Mouse (Mus musculus) 3T3-L1 (cell line): Measurements from ENCODE around the gene Fxyd5.

Experiments used
- DNase-seq: peaks from one replicate; pipeline ENCODE4 v3.0.0-alpha.2; 2015; ENCODE audit warnings: low read depth, low spot score

Fxyd5 gene

GRCm38 (mm10) chr7:31042431-31042910 lies at the start of gene Fxyd5:
Fxyd5 (minus strand) TSS chr7:31042481.
- DNase-seq = peak; percentile 10

GRCm38 (mm10) chr7:31089721-31090120 lies 47.4 kb upstream of the Fxyd5 start:
- DNase-seq = no peak

- DNase-seq = no peak
Measured at GRCm38 (mm10) chr7:31088206-31088605, 45.9 kb upstream of the Fxyd5 start.

DNA sequence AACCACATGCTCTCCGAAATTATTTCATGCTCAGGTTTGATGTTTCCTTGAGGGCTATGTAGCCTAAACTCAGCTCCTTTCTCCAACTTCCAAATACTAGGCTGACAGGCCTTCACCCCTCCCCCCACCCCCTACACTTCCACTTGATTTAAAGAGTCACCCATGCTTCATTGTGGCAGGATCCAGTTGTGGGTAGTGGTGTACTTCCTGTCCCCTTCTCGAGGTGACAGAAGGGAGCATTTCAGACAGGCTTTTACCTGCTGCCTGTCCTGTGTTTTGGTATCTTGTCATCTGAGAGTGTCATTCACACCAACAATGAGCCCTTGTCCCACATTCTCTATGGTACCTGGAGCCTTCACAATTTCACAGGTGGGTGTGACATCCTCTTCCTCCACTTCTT lies 45.0 kb upstream of the Fxyd5 start:
- no peak for DNase-seq

DNA sequence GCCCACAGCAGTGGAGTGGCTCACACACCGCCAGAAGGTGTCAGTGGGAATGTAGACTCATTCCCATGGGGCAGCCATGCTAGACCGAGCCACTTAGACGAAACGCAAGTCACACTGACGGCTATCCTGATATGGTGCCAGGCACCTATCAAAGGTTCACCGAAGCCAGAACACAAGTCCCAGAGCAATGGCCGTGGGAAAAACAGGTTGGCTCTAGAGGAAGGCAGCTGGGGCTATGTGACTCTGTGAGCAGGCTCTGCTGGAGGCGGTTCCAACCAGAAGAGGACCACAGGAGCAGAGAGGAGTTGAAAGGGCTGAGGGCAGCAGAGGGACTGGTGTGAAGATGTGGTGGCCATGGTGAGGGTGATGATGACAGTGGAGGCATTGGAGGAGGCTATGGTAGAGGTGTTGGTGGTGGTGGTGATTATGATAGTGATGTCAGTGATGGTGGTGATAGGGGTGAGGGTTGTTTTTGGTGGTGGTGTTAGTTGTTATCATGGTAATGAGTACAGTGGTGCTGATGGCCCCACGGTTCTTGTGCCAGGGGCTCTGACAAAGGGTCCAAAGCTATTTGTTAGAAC lies 44.0 kb upstream of the Fxyd5 start:
- no peak for DNase-seq

GRCm38 (mm10) chr7:31085171-31085570 lies 42.9 kb upstream of the Fxyd5 start:
- no peak for DNase-seq

DNA sequence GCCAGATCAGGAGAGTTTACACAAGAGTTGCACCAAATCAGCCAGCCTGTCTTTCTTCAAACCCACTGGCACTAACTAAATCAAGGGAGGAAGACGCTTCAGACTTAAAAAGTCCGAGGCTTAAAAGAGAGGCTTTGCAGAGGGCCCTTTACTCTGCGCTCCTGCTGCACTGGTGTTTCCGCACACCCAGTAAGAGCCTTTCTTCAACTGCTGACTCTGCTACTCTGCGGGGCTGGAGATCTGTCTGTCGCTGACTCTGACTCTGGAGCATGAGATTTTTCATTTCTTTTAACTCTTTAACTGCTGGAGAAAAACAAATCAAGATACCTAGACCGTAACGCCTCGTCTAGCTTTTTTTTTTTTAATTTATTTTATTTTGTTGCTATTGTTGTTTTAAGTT lies 41.9 kb upstream of the Fxyd5 start:
- DNase-seq = no peak

- DNase-seq = no peak
Measured at GRCm38 (mm10) chr7:31082831-31083588, 40.7 kb upstream of the Fxyd5 start.

- DNase-seq = no peak
Measured at GRCm38 (mm10) chr7:31082106-31082505, 39.8 kb upstream of the Fxyd5 start.

GRCm38 (mm10) chr7:31081106-31081505 lies 38.8 kb upstream of the Fxyd5 start:
- DNase-seq = no peak

DNA sequence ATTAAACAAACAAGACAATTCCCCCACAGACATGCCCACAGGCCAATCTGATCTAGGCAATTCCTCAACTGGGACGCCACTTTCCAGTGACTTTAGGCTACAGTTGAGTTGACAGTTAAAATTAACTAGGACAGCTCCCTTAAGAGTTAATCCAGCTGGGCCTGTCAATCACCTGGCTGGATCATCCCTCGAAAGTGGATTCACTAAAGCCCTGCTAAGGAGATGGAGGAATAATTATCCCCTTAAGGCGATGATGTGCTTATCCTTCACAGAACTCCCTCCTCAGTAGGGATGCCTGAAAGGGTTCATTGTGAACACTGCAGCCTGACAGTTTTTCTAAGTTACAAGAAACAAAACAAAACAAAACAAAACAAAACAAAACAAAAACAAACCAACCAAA lies 38.3 kb upstream of the Fxyd5 start:
- no peak for DNase-seq

- no peak for DNase-seq
Measured at GRCm38 (mm10) chr7:31079670-31080069, 37.4 kb upstream of the Fxyd5 start.

GRCm38 (mm10) chr7:31077885-31078445 lies 35.7 kb upstream of the Fxyd5 start:
- DNase-seq = peak; percentile 71

DNA sequence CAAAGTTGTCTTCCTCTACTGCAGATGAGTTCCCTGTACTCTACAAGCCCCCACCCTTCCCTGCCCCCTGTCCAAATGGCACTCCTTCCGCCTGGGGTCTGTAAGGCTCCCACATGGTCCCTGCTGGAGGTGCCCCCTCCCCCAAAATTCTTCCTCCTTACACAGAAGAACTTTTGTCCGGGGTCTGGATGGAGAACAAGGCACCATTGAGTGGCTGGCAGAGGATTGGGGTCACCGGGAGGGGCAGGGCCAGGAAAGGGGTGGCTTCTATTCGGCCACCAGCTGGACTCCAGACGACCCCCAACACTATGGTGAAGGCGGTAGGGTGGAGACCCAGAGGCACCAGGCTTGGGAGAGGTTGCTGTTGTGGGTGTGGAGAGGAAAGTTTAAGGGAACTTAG lies 35.2 kb upstream of the Fxyd5 start:
- DNase-seq = no peak

DNA sequence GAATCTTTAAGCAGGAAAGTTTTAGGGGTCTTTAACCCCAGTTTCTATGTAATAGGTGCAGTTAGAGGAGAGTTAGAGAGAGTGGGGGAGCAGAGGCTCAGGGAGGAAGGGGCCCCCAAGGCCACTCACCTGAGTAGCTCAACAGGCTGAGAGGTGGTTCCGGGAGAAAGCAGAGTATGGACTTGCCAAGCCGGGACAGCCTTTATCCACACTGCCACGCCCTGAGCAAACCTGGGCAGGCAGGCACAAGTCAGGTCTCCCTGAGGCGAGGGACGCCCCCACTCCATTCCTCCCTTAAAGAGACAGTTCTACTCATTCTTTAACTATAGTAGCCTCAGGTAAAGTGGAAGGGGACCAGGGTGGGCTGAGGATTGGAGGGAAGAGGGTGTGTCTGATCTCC lies 34.2 kb upstream of the Fxyd5 start, which contains the start of gene Fxyd3:
Gene Fxyd3, minus strand, starts transcription at position 213 of the 400 bp plus-strand sequence.
- no peak for DNase-seq

DNA sequence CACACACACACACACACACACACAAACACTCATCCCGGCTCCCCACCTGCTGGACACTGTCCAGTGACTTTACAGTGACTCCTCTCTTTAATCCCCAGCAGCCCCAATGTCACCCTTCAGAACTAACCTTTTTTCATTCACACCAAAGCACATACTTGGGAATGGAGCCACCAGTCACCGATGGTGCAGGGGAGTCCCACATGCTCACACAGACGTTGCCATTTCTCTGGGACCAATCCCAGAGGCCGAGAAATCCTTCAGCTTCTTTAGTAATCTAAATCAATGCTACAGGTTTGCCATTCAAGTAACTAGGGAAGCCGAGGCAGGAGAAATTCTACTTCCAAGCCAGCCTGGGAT lies 32.4 kb upstream of the Fxyd5 start:
- DNase-seq = no peak

GRCm38 (mm10) chr7:31074061-31074712 lies 31.9 kb upstream of the Fxyd5 start:
- no peak for DNase-seq

DNA sequence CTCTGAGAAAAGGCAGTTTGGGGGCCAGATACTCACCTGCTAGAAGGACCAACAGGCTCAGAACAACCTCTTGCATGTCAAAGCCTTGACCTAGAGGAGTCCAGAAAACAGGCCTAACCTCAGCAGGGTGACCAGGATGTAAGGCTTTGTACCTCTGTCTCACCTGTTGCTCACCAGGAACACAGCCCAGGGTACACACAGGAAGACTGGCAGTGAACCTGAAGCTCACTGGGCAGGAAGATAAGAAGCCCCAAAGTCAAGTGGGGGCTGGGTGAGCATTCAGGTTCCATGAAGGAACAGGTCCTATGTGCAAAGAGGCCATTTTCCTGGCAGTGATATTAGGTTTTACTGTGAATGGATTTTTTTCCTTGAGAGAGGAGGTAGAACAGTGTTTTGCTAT lies 31.3 kb upstream of the Fxyd5 start:
- DNase-seq = no peak

DNA sequence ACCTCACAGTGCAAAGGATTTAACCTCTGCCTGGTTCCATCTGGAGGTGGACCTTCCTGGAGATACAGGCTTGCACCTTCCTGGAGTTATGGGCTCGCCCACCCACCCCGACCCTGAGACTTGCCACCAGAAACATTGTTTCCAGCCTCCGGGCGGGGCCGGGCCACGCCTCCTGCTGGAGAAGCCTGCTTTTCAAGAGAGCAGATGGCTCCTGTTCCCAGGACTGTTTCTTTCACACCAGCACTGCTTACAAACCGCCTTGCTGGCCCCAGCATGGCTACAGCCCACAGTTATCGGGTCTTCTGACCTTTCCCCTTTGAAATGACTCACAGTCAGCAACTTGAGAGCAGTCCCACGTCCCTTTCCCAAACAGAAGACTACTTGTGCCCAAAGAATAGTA lies 30.0 kb upstream of the Fxyd5 start:
- DNase-seq = no peak

- no peak for DNase-seq
Measured at GRCm38 (mm10) chr7:31070324-31070723, 28.0 kb upstream of the Fxyd5 start.

- no peak for DNase-seq
Measured at GRCm38 (mm10) chr7:31069491-31069890, 27.2 kb upstream of the Fxyd5 start.

- peak; percentile 12 for DNase-seq
Measured at GRCm38 (mm10) chr7:31067836-31068235, 25.6 kb upstream of the Fxyd5 start.
